Mouse (Mus musculus) frontal cortex, postnatal 14 days (tissue): Measurements from ENCODE around the gene Gstm6.
"Not testable (repeated sequence)": the region's sequence is repeated elsewhere in the genome, so short reads cannot be mapped to it uniquely, and the experiment has no call there.

Experiments used
- DNase-seq, 2 experiments: peaks; one replicate each; pipeline ENCODE4 v3.0.0; 2022; ENCODE audit warnings: low spot score in 2 of 2

Gstm6 gene

DNA sequence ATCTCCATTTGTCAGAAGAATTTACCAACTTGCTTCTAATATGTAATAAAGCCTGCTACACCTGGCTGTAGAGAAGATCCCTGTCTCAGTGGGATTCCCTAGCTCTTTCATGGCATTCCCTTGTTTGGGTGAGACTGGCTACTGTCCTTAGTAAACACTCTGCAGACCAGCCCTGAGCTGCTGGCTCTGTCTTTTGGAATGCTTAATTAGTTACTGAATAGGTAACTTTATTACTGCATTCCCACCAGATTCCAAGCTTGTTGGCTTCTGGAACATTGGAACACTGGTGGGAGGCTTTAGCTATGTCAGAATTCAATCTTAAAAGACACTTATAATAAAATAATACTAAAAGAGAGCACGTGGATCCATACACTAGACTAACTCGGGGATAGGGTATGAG, 54.3 kb downstream of the Gstm6 start:
- not testable (repeated sequence) for DNase-seq
